Mouse (Mus musculus): ENCODE results near the gene Diaph2. TPM values are rescaled to one million over a fixed set of nuclear protein-coding genes. Genes with fewer than 3 reads are reported as not detected.

Gene Diaph2
- polyA plus RNA-seq (2012; rRNA removed) = 3.0 and 3.6 TPM in 2 replicates

DNA sequence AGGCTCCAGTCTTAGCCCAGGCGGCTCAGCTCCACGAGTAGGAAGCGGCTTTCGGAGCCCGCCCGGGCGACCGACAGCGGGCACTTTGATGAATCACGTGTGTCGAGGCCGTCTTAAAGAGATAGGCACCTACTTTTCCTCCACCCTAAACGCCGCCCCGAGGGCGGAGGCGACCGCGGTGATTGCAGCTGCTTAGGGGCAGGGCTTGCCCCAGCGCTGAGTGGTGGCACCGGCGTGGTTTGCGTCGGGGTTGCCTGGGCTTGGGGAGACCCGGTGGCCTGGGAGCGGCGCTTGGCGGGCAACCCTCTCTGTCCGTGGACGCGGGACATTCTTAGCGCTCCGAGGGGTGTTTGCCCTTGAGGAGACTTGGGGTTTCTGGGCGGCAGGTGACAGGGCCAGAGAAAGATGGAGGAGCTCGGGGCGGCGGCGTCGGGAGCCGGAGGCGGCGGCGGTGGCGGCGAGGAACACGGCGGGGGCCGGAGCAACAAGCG is at the start of gene Diaph2:
Diaph2 (plus strand) TSS at position 172 of the 491 bp plus-strand sequence.

Data from central nervous system, embryonic 11.5 days (tissue).